ENCODE assay signal across 10 mouse cellular contexts in the genomic region with DNA sequence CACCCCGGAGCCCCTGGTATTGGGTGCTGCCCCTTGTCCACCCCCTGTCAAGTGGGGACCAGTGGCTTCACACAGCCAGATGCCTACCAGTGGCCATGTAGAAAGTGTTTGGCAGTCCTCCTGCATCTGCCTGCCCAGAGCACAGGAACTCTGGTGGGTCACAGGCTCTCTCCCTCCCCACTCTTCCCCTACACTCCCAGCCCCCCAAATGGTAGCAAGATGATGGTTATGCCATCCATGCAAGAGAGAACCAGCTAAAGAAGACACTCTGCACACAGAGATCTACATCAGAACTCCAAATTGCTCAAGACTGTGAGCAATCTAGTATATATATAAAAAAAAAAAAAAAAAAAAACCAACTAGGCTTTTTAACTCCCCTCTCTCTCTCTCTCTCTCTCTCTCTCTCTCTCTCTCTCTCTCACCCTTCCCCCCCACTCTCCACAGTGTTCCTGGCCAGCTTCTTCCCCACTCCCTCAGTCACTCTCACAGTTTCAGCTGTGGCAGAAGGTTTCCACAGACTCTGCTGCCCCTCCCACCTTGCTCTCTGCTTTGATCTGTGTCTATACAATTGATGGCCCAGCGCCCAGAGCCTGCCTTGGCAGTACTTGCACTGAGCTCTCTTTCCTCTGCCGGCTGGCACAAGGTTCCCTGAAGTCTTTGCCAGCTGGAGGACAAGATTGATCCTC.
DNase-seq lines count a peak whose midpoint lies in the region; ATAC-seq and TF ChIP-seq lines count a peak whose summit lies in the region.
"Had no signal": no experiment of that assay in that cellular context is flagged by ENCODE, and none has a peak within 500 bp of the region (broad histone marks: within the 10 kb centered on the region; RNA-seq: fewer than 3 reads in every experiment).

No protein-coding gene starts in this region.

- H3K4me1 ChIP-seq in lung, embryonic 14.5 days (ENCODE audit: insufficient read depth): no peaks in the 10 kb centered on the region
- no peaks in the 10 kb centered on the region for H3K4me1 ChIP-seq in liver, postnatal 0 days (ENCODE audit: insufficient read depth)
- H3K4me1 ChIP-seq in heart, embryonic 10.5 days: no peaks in the 10 kb centered on the region
- H3K4me1 ChIP-seq: embryonic facial prominence, embryonic 13.5 days; limb, embryonic 12.5 days had no signal

- H3K27me3 ChIP-seq in lung, embryonic 14.5 days (ENCODE audit: insufficient read depth, low read length): no peaks in the 10 kb centered on the region
- no peaks in the 10 kb centered on the region for H3K27me3 ChIP-seq in liver, postnatal 0 days (ENCODE audit: insufficient read depth, low read length)
- H3K27me3 ChIP-seq in heart, embryonic 10.5 days (ENCODE audit: insufficient read depth, poor library complexity, severe bottlenecking): no peaks in the 10 kb centered on the region
- H3K27me3 ChIP-seq: embryonic facial prominence, embryonic 13.5 days; limb, embryonic 12.5 days had no signal

- no peak overlapping the region for H3K9ac ChIP-seq in lung, embryonic 14.5 days
- H3K9ac ChIP-seq in liver, postnatal 0 days (replicated peaks): no peak overlapping the region
- H3K9ac ChIP-seq: embryonic facial prominence, embryonic 13.5 days; limb, embryonic 12.5 days had no signal

- no peak for TF ChIP-seq CTCF in lung, embryonic 14.5 days (IDR thresholded peaks at IDR 0.05; ENCODE audit: low read depth)
- TF ChIP-seq CTCF in liver, postnatal 0 days (IDR thresholded peaks at IDR 0.05; ENCODE audit: low read depth): no peak

- no peak for TF ChIP-seq EP300 in liver, postnatal 0 days (IDR thresholded peaks at IDR 0.05; ENCODE audit: low read depth)

- 57% methylated on average over 3 of the region's 3 CpGs for WGBS in lung, embryonic 14.5 days
- 65% methylated on average over 3 of the region's 3 CpGs for WGBS in liver, postnatal 0 days (ENCODE audit: insufficient replicate concordance)
- WGBS in heart, embryonic 10.5 days: 60% methylated on average over 3 of the region's 3 CpGs

- ATAC-seq in lung, embryonic 14.5 days (ENCODE audit: insufficient read depth): peak; percentile 54; the same call in 1 of the 2 replicates
- ATAC-seq in liver, postnatal 0 days: no peak
- ATAC-seq in erythroid progenitor cell, adult 5-6 weeks (replicated peaks; ENCODE audit: low FRiP score, poor library complexity, severe bottlenecking): no peak

- H3K9me3 ChIP-seq in lung, embryonic 14.5 days (ENCODE audit: low read depth, low read length): no peaks in the 10 kb centered on the region
- no peaks in the 10 kb centered on the region; the same call in 1 of the 2 replicates for H3K9me3 ChIP-seq in liver, postnatal 0 days (ENCODE audit: low read length)
- peaks cover 3% of the 10 kb centered on the region; the same call in 1 of the 2 replicates for H3K9me3 ChIP-seq in heart, embryonic 10.5 days
- H3K9me3 ChIP-seq: embryonic facial prominence, embryonic 13.5 days; limb, embryonic 12.5 days had no signal

- H3K4me3 ChIP-seq in lung, embryonic 14.5 days (ENCODE audit: low read depth, low read length): no peak overlapping the region
- H3K4me3 ChIP-seq in liver, postnatal 0 days (ENCODE audit: low read depth, low read length): no peak overlapping the region
- no peak overlapping the region for H3K4me3 ChIP-seq in heart, embryonic 10.5 days
- H3K4me3 ChIP-seq: embryonic facial prominence, embryonic 13.5 days; limb, embryonic 12.5 days had no signal

- no peak overlapping the region for H3K4me2 ChIP-seq in lung, embryonic 14.5 days
- no peak overlapping the region for H3K4me2 ChIP-seq in liver, postnatal 0 days (ENCODE audit: low read depth, low read length)
- H3K4me2 ChIP-seq: embryonic facial prominence, embryonic 13.5 days; limb, embryonic 12.5 days had no signal

- no peak overlapping the region for H3K27ac ChIP-seq in lung, embryonic 14.5 days (ENCODE audit: low read depth)
- no peak overlapping the region for H3K27ac ChIP-seq in liver, postnatal 0 days (ENCODE audit: low read depth)
- no peak overlapping the region for H3K27ac ChIP-seq in heart, embryonic 10.5 days
- H3K27ac ChIP-seq: embryonic facial prominence, embryonic 13.5 days; limb, embryonic 12.5 days had no signal

- DNase-seq in lung, embryonic 14.5 days: peak; percentile 16
- DNase-seq in lung, postnatal 4 days: no peak
- peak; percentile 86 to 94 for DNase-seq in cerebellum, postnatal 10 days
- DNase-seq in layer of hippocampus, postnatal 10 days (ENCODE audit: low spot score in 2 of 2): peak; percentile 59 to 71
- peak; percentile 41 to 59 for DNase-seq in right cerebral cortex, adult 2 months (ENCODE audit: low spot score in 2 of 2)
- no peak for DNase-seq in liver, postnatal 0 days
- no peak for DNase-seq in heart, embryonic 10.5 days (ENCODE audit: low spot score)

- H3K36me3 ChIP-seq in lung, embryonic 14.5 days (ENCODE audit: insufficient read depth): no peaks in the 10 kb centered on the region
- no peaks in the 10 kb centered on the region for H3K36me3 ChIP-seq in liver, postnatal 0 days (replicated peaks; ENCODE audit: insufficient read depth, low read length)
- no peaks in the 10 kb centered on the region for H3K36me3 ChIP-seq in heart, embryonic 10.5 days
- H3K36me3 ChIP-seq: embryonic facial prominence, embryonic 13.5 days; limb, embryonic 12.5 days had no signal

Comparison
In these comparisons a context has a peak if more than half of its experiments do, and no peak if none do; other contexts are left out.
1. DNase-seq: peak in lung, embryonic 14.5 days (single experiment), cerebellum, postnatal 10 days (2 of 2), layer of hippocampus, postnatal 10 days (2 of 2) and right cerebral cortex, adult 2 months (2 of 2); none in lung, postnatal 4 days (0 of 2), liver, postnatal 0 days (single experiment) and heart, embryonic 10.5 days (single experiment).